Mouse (Mus musculus): Measurements from ENCODE around the gene Itpripl1. TPM values are rescaled to one million over a fixed set of nuclear protein-coding genes. Genes with fewer than 3 reads are reported as not detected.
"Not testable (repeated sequence)": the region's sequence is repeated elsewhere in the genome, so short reads cannot be mapped to it uniquely, and the experiment has no call there.

Itpripl1 gene
- total and polyA plus RNA-seq, 3 experiments, result 19.7 to 30.6 (median 23.4) TPM

- TF ChIP-seq POLR2A (IDR thresholded peaks at IDR 0.05; ENCODE audit: low read depth, low read length), result no peak
- no peak for TF ChIP-seq UBTF (IDR thresholded peaks at IDR 0.05; ENCODE audit: low read depth, low read length)
- no peak for TF ChIP-seq EP300 (IDR thresholded peaks at IDR 0.05; ENCODE audit: low read length)
- TF ChIP-seq NRF1 (IDR thresholded peaks at IDR 0.05; ENCODE audit: low read depth, low read length), result no peak
- TF ChIP-seq USF2 (conservative IDR thresholded peaks at IDR 0.05; ENCODE audit: low read depth, low read length), result no peak
- no peak for TF ChIP-seq MXI1 (IDR thresholded peaks at IDR 0.05; ENCODE audit: low read depth, low read length)
- no peak for TF ChIP-seq ZMIZ1 (IDR thresholded peaks at IDR 0.05; ENCODE audit: low read depth, low read length)
- TF ChIP-seq POLR2AphosphoS2 (IDR thresholded peaks at IDR 0.05; ENCODE audit: low read depth, low read length), result no peak
- no peak for TF ChIP-seq IRF4 (IDR thresholded peaks at IDR 0.05; ENCODE audit: low read depth, low read length)
- TF ChIP-seq E2F4 (IDR thresholded peaks at IDR 0.05; ENCODE audit: insufficient replicate concordance, low read depth, low read length), result no peak
- TF ChIP-seq USF1 (IDR thresholded peaks at IDR 0.05; ENCODE audit: low read depth, low read length), result no peak
- Histone ChIP-seq H3K4me2 (ENCODE audit: insufficient read depth, low read depth, poor library complexity, severe bottlenecking) (no peak overlapping the region), H3K4me1 (ENCODE audit: control insufficient read depth in 1 of 2, insufficient read depth in 2 of 2) (0 out of 4 replicates have a peak, but pooled peaks cover 0 to 3% of the 10 kb centered on the region in 2 experiments), H3K27ac (ENCODE audit: insufficient read depth, low read depth) (no peak overlapping the region), H3K27me3 (replicated peaks) (no peaks in the 10 kb centered on the region), H3K9ac (ENCODE audit: insufficient read depth, low read depth) (no peak overlapping the region), H3K4me3 (replicated peaks in 1 of 3; ENCODE audit: low read depth in 2 of 3, low read length in 2 of 3, poor library complexity in 1 of 3) (no peak overlapping the region), H3K79me2 (replicated peaks; ENCODE audit: control insufficient read depth, extremely low read depth, insufficient read depth, poor library complexity, severe bottlenecking) (no peaks in the 10 kb centered on the region), H3K9me3 (replicated peaks; ENCODE audit: low read length) (no peaks in the 10 kb centered on the region), H3K36me3 (replicated peaks in 1 of 2; ENCODE audit: control insufficient read depth in 1 of 2, insufficient read depth in 1 of 2, low read length in 1 of 2) (peaks cover 26 to 64% of the 10 kb centered on the region in 2 experiments)
- in situ Hi-C loops (cut with MboI; ENCODE audit: low pct_ligation_motif_present, low pct_unique_long_range_greater_than_20kb, low sequenced_read_pairs), result no loop called here
- dilution Hi-C loops (cut with MboI; ENCODE audit: extremely low pct_ligation_motif_present, extremely low pct_unique_long_range_greater_than_20kb, low sequenced_read_pairs), result no loop called here
- no peak for DNase-seq (ENCODE audit: extremely low read depth)
Observed at GRCm38 (mm10) chr2:127092000-127092399, 51.2 kb downstream of the Itpripl1 start.

DNA sequence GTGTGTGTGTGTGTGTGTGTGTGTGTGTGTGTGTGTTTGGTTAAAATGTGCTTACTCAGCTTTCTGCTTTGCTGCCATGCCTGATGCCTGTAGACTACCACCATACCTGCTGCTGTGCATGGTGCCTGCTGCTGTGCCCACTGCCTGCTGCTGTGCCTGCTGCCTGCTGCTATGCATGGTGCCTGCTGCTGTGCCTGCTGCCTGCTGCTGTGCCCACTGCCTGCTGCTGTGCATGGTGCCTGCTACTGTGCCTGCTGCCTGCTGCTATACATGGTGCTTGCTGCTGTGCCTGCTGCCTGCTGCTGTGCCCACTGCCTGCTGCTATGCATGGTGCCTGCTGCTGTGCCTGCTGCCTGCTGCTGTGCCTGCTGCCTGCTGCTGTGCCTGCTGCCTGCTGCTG is 53.1 kb downstream of the Itpripl1 start:
- DNase-seq (ENCODE audit: extremely low read depth); H3K4me2 ChIP-seq (ENCODE audit: insufficient read depth, low read depth, poor library complexity, severe bottlenecking); H3K27me3 ChIP-seq (replicated peaks); H3K9ac ChIP-seq (ENCODE audit: insufficient read depth, low read depth); in situ Hi-C loops (cut with MboI; ENCODE audit: low pct_ligation_motif_present, low pct_unique_long_range_greater_than_20kb, low sequenced_read_pairs); H3K79me2 ChIP-seq (replicated peaks; ENCODE audit: control insufficient read depth, extremely low read depth, insufficient read depth, poor library complexity, severe bottlenecking); dilution Hi-C loops (cut with MboI; ENCODE audit: extremely low pct_ligation_motif_present, extremely low pct_unique_long_range_greater_than_20kb, low sequenced_read_pairs); H3K9me3 ChIP-seq (replicated peaks; ENCODE audit: low read length): not testable (repeated sequence)
- H3K36me3 ChIP-seq (replicated peaks in 1 of 2; ENCODE audit: control insufficient read depth in 1 of 2, insufficient read depth in 1 of 2, low read length in 1 of 2), result peaks cover 34 to 62% of the 10 kb centered on the region in 2 experiments
- H3K27ac ChIP-seq (ENCODE audit: insufficient read depth, low read depth), result peak overlapping the region; percentile 31; the same call in 1 of the 2 replicates
- peaks cover 3 to 12% of the 10 kb centered on the region in 2 experiments; a peak in 2 of 4 replicates for H3K4me1 ChIP-seq (ENCODE audit: control insufficient read depth in 1 of 2, insufficient read depth in 2 of 2)
- H3K4me3 ChIP-seq (replicated peaks in 1 of 3; ENCODE audit: low read depth in 2 of 3, low read length in 2 of 3, poor library complexity in 1 of 3), result peak overlapping the region in 1 of 3 experiments; percentile 32

Other genes with a start within 250 kb of the Itpripl1 start
- gene Sppl2a, start 210.2 kb downstream of the Itpripl1 start, total RNA-seq (2012; rRNA removed), result 29.8 and 37.4 TPM in 2 replicates
- 52.4 and 58.5 TPM in 2 replicates for gene Sppl2a, start 210.2 kb downstream of the Itpripl1 start, total RNA-seq (2014; rRNA removed)
- gene Sppl2a, start 210.2 kb downstream of the Itpripl1 start, polyA plus RNA-seq (2012; ENCODE audit: insufficient read length, low read depth), result 34.0 and 35.3 TPM in 2 replicates
- gene Ap4e1, start 134.7 kb downstream of the Itpripl1 start, total RNA-seq (2012; rRNA removed), result 5.8 and 6.9 TPM in 2 replicates
- 9.6 and 10.9 TPM in 2 replicates for gene Ap4e1, start 134.7 kb downstream of the Itpripl1 start, total RNA-seq (2014; rRNA removed)
- gene Ap4e1, start 134.7 kb downstream of the Itpripl1 start, polyA plus RNA-seq (2012; ENCODE audit: insufficient read length, low read depth), result 9.0 and 10.0 TPM in 2 replicates
- gene Blvra, start 72.8 kb downstream of the Itpripl1 start, total RNA-seq (2012; rRNA removed), result 44.4 and 56.5 TPM in 2 replicates
- gene Blvra, start 72.8 kb downstream of the Itpripl1 start, total RNA-seq (2014; rRNA removed), result 69.0 and 78.7 TPM in 2 replicates
- 38.4 and 46.7 TPM in 2 replicates for gene Blvra, start 72.8 kb downstream of the Itpripl1 start, polyA plus RNA-seq (2012; ENCODE audit: insufficient read length, low read depth)
- gene Ncaph, start 9.5 kb downstream of the Itpripl1 start, total RNA-seq (2012; rRNA removed), result 55.3 and 56.0 TPM in 2 replicates
- gene Ncaph, start 9.5 kb downstream of the Itpripl1 start, total RNA-seq (2014; rRNA removed), result 74.1 and 86.6 TPM in 2 replicates
- gene Ncaph, start 9.5 kb downstream of the Itpripl1 start, polyA plus RNA-seq (2012; ENCODE audit: insufficient read length, low read depth), result 53.4 and 58.2 TPM in 2 replicates
- gene 1810024B03Rik, start 64.8 kb upstream of the Itpripl1 start, total RNA-seq (2012; rRNA removed), result 0.93 and 1.3 TPM in 2 replicates
- 0.63 and 1.2 TPM in 2 replicates for gene 1810024B03Rik, start 64.8 kb upstream of the Itpripl1 start, total RNA-seq (2014; rRNA removed)
- gene 1810024B03Rik, start 64.8 kb upstream of the Itpripl1 start, polyA plus RNA-seq (2012; ENCODE audit: insufficient read length, low read depth), result 0.77 and 0.94 TPM in 2 replicates
- gene Snrnp200, start 64.9 kb upstream of the Itpripl1 start, total RNA-seq (2012; rRNA removed), result 90.3 and 99.0 TPM in 2 replicates
- gene Snrnp200, start 64.9 kb upstream of the Itpripl1 start, total RNA-seq (2014; rRNA removed), result 74.3 and 75.1 TPM in 2 replicates
- 100 and 102 TPM in 2 replicates for gene Snrnp200, start 64.9 kb upstream of the Itpripl1 start, polyA plus RNA-seq (2012; ENCODE audit: insufficient read length, low read depth)
- gene Ciao1, start 104.4 kb upstream of the Itpripl1 start, total RNA-seq (2012; rRNA removed), result 72.1 and 79.0 TPM in 2 replicates
- gene Ciao1, start 104.4 kb upstream of the Itpripl1 start, total RNA-seq (2014; rRNA removed), result 58.3 and 60.9 TPM in 2 replicates
- gene Ciao1, start 104.4 kb upstream of the Itpripl1 start, polyA plus RNA-seq (2012; ENCODE audit: insufficient read length, low read depth), result 74.3 and 74.5 TPM in 2 replicates
- 11.5 and 12.0 TPM in 2 replicates for gene Tmem127, start 104.5 kb upstream of the Itpripl1 start, total RNA-seq (2012; rRNA removed)
- gene Tmem127, start 104.5 kb upstream of the Itpripl1 start, total RNA-seq (2014; rRNA removed), result 12.3 and 15.8 TPM in 2 replicates
- 11.4 and 11.9 TPM in 2 replicates for gene Tmem127, start 104.5 kb upstream of the Itpripl1 start, polyA plus RNA-seq (2012; ENCODE audit: insufficient read length, low read depth)
- 69.0 and 71.4 TPM in 2 replicates for gene Stard7, start 126.8 kb upstream of the Itpripl1 start, total RNA-seq (2012; rRNA removed)
- 122 and 135 TPM in 2 replicates for gene Stard7, start 126.8 kb upstream of the Itpripl1 start, total RNA-seq (2014; rRNA removed)
- 66.8 and 80.6 TPM in 2 replicates for gene Stard7, start 126.8 kb upstream of the Itpripl1 start, polyA plus RNA-seq (2012; ENCODE audit: insufficient read length, low read depth)
- gene Dusp2, start 192.7 kb upstream of the Itpripl1 start, total RNA-seq (2012; rRNA removed), result 57.8 and 71.0 TPM in 2 replicates
- gene Dusp2, start 192.7 kb upstream of the Itpripl1 start, total RNA-seq (2014; rRNA removed), result 96.6 and 107 TPM in 2 replicates
- 68.5 and 81.5 TPM in 2 replicates for gene Dusp2, start 192.7 kb upstream of the Itpripl1 start, polyA plus RNA-seq (2012; ENCODE audit: insufficient read length, low read depth)
- 0.08 TPM in 1 of 2 replicates, not detected in the other for gene Astl, start 195.2 kb upstream of the Itpripl1 start, total RNA-seq (2012; rRNA removed)
- not detected in 2 replicates for gene Astl, start 195.2 kb upstream of the Itpripl1 start, total RNA-seq (2014; rRNA removed)
- not detected in 2 replicates for gene Astl, start 195.2 kb upstream of the Itpripl1 start, polyA plus RNA-seq (2012; ENCODE audit: insufficient read length, low read depth)
- not detected in 2 replicates for gene Adra2b, start 219.8 kb upstream of the Itpripl1 start, total RNA-seq (2012; rRNA removed)
- gene Adra2b, start 219.8 kb upstream of the Itpripl1 start, total RNA-seq (2014; rRNA removed), result 0.08 TPM in 1 of 2 replicates, not detected in the other
- 0.05 TPM in 1 of 2 replicates, not detected in the other for gene Adra2b, start 219.8 kb upstream of the Itpripl1 start, polyA plus RNA-seq (2012; ENCODE audit: insufficient read length, low read depth)